Mouse (Mus musculus): ENCODE measurements around the gene H2-Ke6.
"Not testable (repeated sequence)": the region's sequence is repeated elsewhere in the genome, so short reads cannot be mapped to it uniquely, and the experiment has no call there.

Gene H2-Ke6

GRCm38 (mm10) chr17:34029150-34029889 is 1.5 kb upstream of the H2-Ke6 start:
- no peak for DNase-seq (ENCODE audit: low spot score)

GRCm38 (mm10) chr17:34028501-34029149 is 765 bp upstream of the H2-Ke6 start:
- no peak for DNase-seq (ENCODE audit: low spot score)

- DNase-seq (ENCODE audit: low spot score), result peak; percentile 48
These were observed 774 bp downstream of the H2-Ke6 start for GRCm38 (mm10) chr17:34026917-34027655.

GRCm38 (mm10) chr17:34026221-34026620 is 1.6 kb downstream of the H2-Ke6 start:
- DNase-seq (ENCODE audit: low spot score), result no peak

- no peak for DNase-seq (ENCODE audit: low spot score)
These were observed 2.1 kb downstream of the H2-Ke6 start for GRCm38 (mm10) chr17:34025756-34026151.

- DNase-seq (ENCODE audit: low spot score), result no peak
These were observed 2.8 kb downstream of the H2-Ke6 start for GRCm38 (mm10) chr17:34024861-34025755.

GRCm38 (mm10) chr17:34024317-34024821 is 3.5 kb downstream of the H2-Ke6 start, which contains the start of gene Ring1:
TSS of gene Ring1 (minus strand) at chr17:34024680.
- DNase-seq (ENCODE audit: low spot score), result peak; percentile 86

GRCm38 (mm10) chr17:34023678-34024077 is 4.2 kb downstream of the H2-Ke6 start:
- no peak for DNase-seq (ENCODE audit: low spot score)

GRCm38 (mm10) chr17:34022987-34023386 is 4.9 kb downstream of the H2-Ke6 start:
- DNase-seq (ENCODE audit: low spot score), result no peak

GRCm38 (mm10) chr17:34022414-34022783 is 5.5 kb downstream of the H2-Ke6 start:
- no peak for DNase-seq (ENCODE audit: low spot score)

GRCm38 (mm10) chr17:34021539-34022413 is 6.1 kb downstream of the H2-Ke6 start:
- DNase-seq (ENCODE audit: low spot score), result no peak

GRCm38 (mm10) chr17:34013436-34013835 is 14.4 kb downstream of the H2-Ke6 start:
- no peak for DNase-seq (ENCODE audit: low spot score)

GRCm38 (mm10) chr17:34010156-34010555 is 17.7 kb downstream of the H2-Ke6 start:
- DNase-seq (ENCODE audit: low spot score), result no peak

GRCm38 (mm10) chr17:34006570-34006969 is 21.3 kb downstream of the H2-Ke6 start:
- DNase-seq (ENCODE audit: low spot score), result no peak

GRCm38 (mm10) chr17:34003426-34003825 is 24.4 kb downstream of the H2-Ke6 start:
- no peak for DNase-seq (ENCODE audit: low spot score)

- not testable (repeated sequence) for DNase-seq (ENCODE audit: low spot score)
These were observed 27.1 kb downstream of the H2-Ke6 start for GRCm38 (mm10) chr17:34000796-34001195.

GRCm38 (mm10) chr17:34000150-34000537 is 27.7 kb downstream of the H2-Ke6 start, which contains the start of gene H2-K1:
TSS of gene H2-K1 (minus strand) at chr17:34000347.
- DNase-seq (ENCODE audit: low spot score), result peak; percentile 98

GRCm38 (mm10) chr17:33999341-34000149 is 28.3 kb downstream of the H2-Ke6 start:
- peak; percentile 41 for DNase-seq (ENCODE audit: low spot score)

- DNase-seq (ENCODE audit: low spot score), result not testable (repeated sequence)
These were observed 29.2 kb downstream of the H2-Ke6 start for GRCm38 (mm10) chr17:33998697-33999096.

- not testable (repeated sequence) for DNase-seq (ENCODE audit: low spot score)
These were observed 30.8 kb downstream of the H2-Ke6 start for GRCm38 (mm10) chr17:33997025-33997424.
